Mouse (Mus musculus) intestine, embryonic 16.5 days (tissue): ENCODE measurements around the gene Hnrnpk. TPM values are rescaled to one million over a fixed set of nuclear protein-coding genes. Genes with fewer than 3 reads are reported as not detected.
A peak's percentile ranks its signal among the peaks of the same experiment; 100 is the strongest.
"Not testable (repeated sequence)": the region's sequence is repeated elsewhere in the genome, so short reads cannot be mapped to it uniquely, and the experiment has no call there.

ENCODE experiments used
- ATAC-seq: fragments of 200-750 bp; cut with Nextera tagmentation; 2 replicates; pipeline ENCODE4 v1.8.0; 2017; ENCODE audit warnings: moderate TSS enrichment, moderate library complexity
- H3K27ac ChIP-seq: fragments of 300-500 bp; sonication (generic); 2 replicates; pipeline ENCODE4 v1.5.1; 2014; ENCODE audit warnings: mild to moderate bottlenecking, low read length
- H3K27me3 ChIP-seq: fragments of 300-500 bp; sonication (generic); replicated peaks from 2 replicates; pipeline ENCODE4 v1.6.1; 2014; ENCODE audit warnings: low read length, control low read depth, mixed read lengths; ENCODE audit not compliant: control insufficient read depth, insufficient read depth
- H3K36me3 ChIP-seq: fragments of 300-500 bp; sonication (generic); 2 replicates; pipeline ENCODE4 v1.6.1; 2014; ENCODE audit warnings: low read length, control low read depth; ENCODE audit not compliant: control insufficient read depth, insufficient read depth
- H3K4me1 ChIP-seq: fragments of 300-500 bp; sonication (generic); 2 replicates; pipeline ENCODE4 v1.6.1; 2014; ENCODE audit warnings: low read length, control low read depth, mixed read lengths; ENCODE audit not compliant: control insufficient read depth, insufficient read depth
- H3K4me2 ChIP-seq: fragments of 300-500 bp; sonication (generic); 2 replicates; pipeline ENCODE4 v1.6.1; 2014; ENCODE audit warnings: low read depth, low read length, control low read depth
- H3K4me3 ChIP-seq: fragments of 300-500 bp; sonication (generic); 2 replicates; pipeline ENCODE4 v1.5.1; 2014; ENCODE audit warnings: mild to moderate bottlenecking, low read length
- H3K9ac ChIP-seq: fragments of 300-500 bp; sonication (generic); 2 replicates; pipeline ENCODE4 v1.6.1; 2014; ENCODE audit warnings: low read depth, low read length
- H3K9me3 ChIP-seq: fragments of 300-500 bp; sonication (generic); 2 replicates; pipeline ENCODE4 v1.6.1; 2016; ENCODE audit warnings: low read length, control low read depth; ENCODE audit not compliant: control insufficient read depth
- WGBS: fragments of 180-500 bp; shearing (Covaris S2); extraction: QIAGEN DNeasy Blood & Tissue Kit; methylation state at CpG from one replicate; pipeline ENCODE4 v1.1.7; 2014; 5-methylcytosine and 5-hydroxymethylcytosine counted together
- polyA plus RNA-seq: library from polyadenylated mRNA; unstranded; fragments of >200 nt; fragmentation: Nextera tagmentation; extraction: Ambion mirVana; gene quantifications from 2 replicates; pipeline ENCODE4 v1.2.1, GENCODE M21; 2015

Hnrnpk gene
- polyA plus RNA-seq, 1 experiment from 2014 or later: 1,211 TPM

DNA sequence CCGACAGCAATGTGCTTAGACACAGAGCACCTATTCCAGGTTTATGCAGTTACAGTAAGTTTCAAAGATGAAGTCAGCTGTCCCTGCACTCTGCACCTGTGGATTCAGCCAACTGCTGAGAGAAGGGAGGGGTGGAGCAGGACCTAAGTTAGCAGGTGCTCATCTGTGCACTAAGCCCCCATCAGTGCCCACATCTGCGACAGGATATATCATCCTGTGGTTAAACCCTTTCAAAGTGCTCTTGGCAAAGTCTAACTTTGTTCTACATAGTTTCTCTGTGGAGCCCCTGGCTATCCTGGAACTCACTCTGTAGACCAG, 30.0 kb downstream of the Hnrnpk start:
- peak overlapping the region; percentile 70 for H3K27ac ChIP-seq
- peak; percentile 67 for ATAC-seq
- H3K27me3 ChIP-seq: no peaks in the 10 kb centered on the region

GRCm38 (mm10) chr13:58372278-58373152, 30.6 kb downstream of the Hnrnpk start:
- H3K27ac ChIP-seq: peak overlapping the region; percentile 70
- WGBS: 63% methylated on average over 5 of the region's 5 CpGs
- ATAC-seq: peak; percentile 97

More for the DNA sequence above, 30.0 kb downstream of the Hnrnpk start:
- WGBS: 86% methylated on average over 2 of the region's 2 CpGs
- Histone ChIP-seq H3K9ac (no peak overlapping the region), H3K36me3 (no peaks in the 10 kb centered on the region), H3K4me1 (0 out of 2 replicates have a peak, but pooled peaks cover 8% of the 10 kb centered on the region), H3K4me3 (no peak overlapping the region), H3K4me2 (peak overlapping the region; percentile 30; the same call in 1 of the 2 replicates), H3K9me3 (no peaks in the 10 kb centered on the region)

GRCm38 (mm10) chr13:58368835-58369234, 34.3 kb downstream of the Hnrnpk start:
- WGBS: 64% methylated on average over 4 of the region's 4 CpGs
- Histone ChIP-seq H3K9me3 (no peaks in the 10 kb centered on the region), H3K4me1 (0 out of 2 replicates have a peak, but pooled peaks cover 8% of the 10 kb centered on the region), H3K27ac (no peak overlapping the region), H3K4me2 (no peak overlapping the region), H3K36me3 (no peaks in the 10 kb centered on the region), H3K4me3 (no peak overlapping the region), H3K27me3 (no peaks in the 10 kb centered on the region), H3K9ac (no peak overlapping the region)
- no peak for ATAC-seq

More at GRCm38 (mm10) chr13:58372278-58373152, 30.6 kb downstream of the Hnrnpk start:
- Histone ChIP-seq H3K9me3 (no peaks in the 10 kb centered on the region), H3K4me3 (no peak overlapping the region), H3K9ac (no peak overlapping the region), H3K4me2 (peak overlapping the region; percentile 30; the same call in 1 of the 2 replicates), H3K36me3 (no peaks in the 10 kb centered on the region), H3K27me3 (no peaks in the 10 kb centered on the region), H3K4me1 (0 out of 2 replicates have a peak, but pooled peaks cover 8% of the 10 kb centered on the region)

- no peak overlapping the region for H3K4me3 ChIP-seq
- no peak overlapping the region for H3K4me2 ChIP-seq
- 82% methylated on average over 1 of the region's 1 CpGs for WGBS
- H3K36me3 ChIP-seq: no peaks in the 10 kb centered on the region
- H3K27ac ChIP-seq: no peak overlapping the region
- no peak overlapping the region for H3K9ac ChIP-seq
- H3K9me3 ChIP-seq: no peaks in the 10 kb centered on the region
- no peaks in the 10 kb centered on the region for H3K27me3 ChIP-seq
- H3K4me1 ChIP-seq: 0 out of 2 replicates have a peak, but pooled peaks cover 4% of the 10 kb centered on the region
- ATAC-seq: no peak
Observed at GRCm38 (mm10) chr13:58367641-58368040, 35.5 kb downstream of the Hnrnpk start.

GRCm38 (mm10) chr13:58366373-58366772, 36.8 kb downstream of the Hnrnpk start:
- Histone ChIP-seq H3K4me2 (no peak overlapping the region), H3K9me3 (no peaks in the 10 kb centered on the region), H3K9ac (no peak overlapping the region), H3K4me1 (no peaks in the 10 kb centered on the region), H3K27me3 (no peaks in the 10 kb centered on the region), H3K27ac (no peak overlapping the region), H3K36me3 (no peaks in the 10 kb centered on the region), H3K4me3 (no peak overlapping the region)
- no peak for ATAC-seq
- WGBS: 74% methylated on average over 3 of the region's 3 CpGs

DNA sequence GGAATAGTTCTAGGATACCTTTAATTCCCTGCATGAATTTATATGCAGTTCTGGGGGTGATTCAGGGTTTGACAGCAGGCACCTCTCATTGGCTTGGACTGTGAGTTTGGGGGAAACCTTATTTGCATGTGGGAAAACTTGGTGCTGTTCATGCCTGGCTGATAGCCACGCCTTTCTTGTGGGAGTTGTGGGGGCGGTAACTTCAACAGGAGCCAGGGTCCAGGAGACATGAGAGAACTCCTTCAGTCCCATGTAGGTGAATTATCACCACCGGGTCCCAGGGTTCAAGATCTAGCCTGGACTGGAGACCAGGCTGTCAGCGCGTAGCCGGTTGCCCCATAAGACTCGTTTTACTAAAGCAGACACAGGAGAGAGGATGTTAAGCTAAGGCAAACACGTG, 38.0 kb downstream of the Hnrnpk start:
- ATAC-seq, H3K4me2 ChIP-seq, H3K9me3 ChIP-seq, H3K9ac ChIP-seq, H3K4me3 ChIP-seq, H3K4me1 ChIP-seq, H3K27me3 ChIP-seq, H3K36me3 ChIP-seq: not testable (repeated sequence)
- H3K27ac ChIP-seq: peak overlapping the region; percentile 62
- 79% methylated on average over 8 of the region's 8 CpGs for WGBS

- peak overlapping the region; percentile 62 for H3K27ac ChIP-seq
- peak; percentile 85 for ATAC-seq
- WGBS: 52% methylated on average over 8 of the region's 8 CpGs
Observed at GRCm38 (mm10) chr13:58364353-58365175, 38.6 kb downstream of the Hnrnpk start.

DNA sequence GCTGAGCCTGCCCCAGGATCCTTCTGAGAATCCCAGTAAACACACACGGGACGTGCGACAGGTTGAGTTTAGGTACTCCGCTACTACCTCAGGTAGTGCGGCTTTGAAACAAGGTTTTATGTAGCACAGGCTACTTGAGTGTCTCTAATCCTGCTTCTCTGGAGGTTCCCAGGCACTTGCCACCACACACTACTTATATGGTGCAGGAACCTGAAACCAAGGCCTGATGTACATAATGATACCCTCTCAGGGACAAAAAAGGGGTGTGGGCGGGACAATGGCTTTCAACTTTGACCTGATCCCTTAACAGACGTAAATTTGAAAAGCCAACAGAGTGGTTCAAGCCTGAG, 43.9 kb downstream of the Hnrnpk start:
- peak overlapping the region; percentile 95 for H3K4me2 ChIP-seq
- peak overlapping the region; percentile 67 for H3K4me3 ChIP-seq
- WGBS: 5% methylated on average over 7 of the region's 7 CpGs
- peak overlapping the region; percentile 77 for H3K27ac ChIP-seq
- ATAC-seq: peak; percentile 81
- no peaks in the 10 kb centered on the region for H3K36me3 ChIP-seq
- H3K9ac ChIP-seq: peak overlapping the region; percentile 67
- H3K27me3 ChIP-seq: no peaks in the 10 kb centered on the region
- H3K9me3 ChIP-seq: no peaks in the 10 kb centered on the region
- H3K4me1 ChIP-seq: peaks cover 3% of the 10 kb centered on the region

More at GRCm38 (mm10) chr13:58364353-58365175, 38.6 kb downstream of the Hnrnpk start:
- H3K9ac ChIP-seq: no peak overlapping the region
- no peaks in the 10 kb centered on the region for H3K4me1 ChIP-seq
- no peak overlapping the region for H3K4me3 ChIP-seq
- H3K4me2 ChIP-seq: no peak overlapping the region
- H3K27me3 ChIP-seq: no peaks in the 10 kb centered on the region
- no peaks in the 10 kb centered on the region for H3K9me3 ChIP-seq
- no peaks in the 10 kb centered on the region for H3K36me3 ChIP-seq

DNA sequence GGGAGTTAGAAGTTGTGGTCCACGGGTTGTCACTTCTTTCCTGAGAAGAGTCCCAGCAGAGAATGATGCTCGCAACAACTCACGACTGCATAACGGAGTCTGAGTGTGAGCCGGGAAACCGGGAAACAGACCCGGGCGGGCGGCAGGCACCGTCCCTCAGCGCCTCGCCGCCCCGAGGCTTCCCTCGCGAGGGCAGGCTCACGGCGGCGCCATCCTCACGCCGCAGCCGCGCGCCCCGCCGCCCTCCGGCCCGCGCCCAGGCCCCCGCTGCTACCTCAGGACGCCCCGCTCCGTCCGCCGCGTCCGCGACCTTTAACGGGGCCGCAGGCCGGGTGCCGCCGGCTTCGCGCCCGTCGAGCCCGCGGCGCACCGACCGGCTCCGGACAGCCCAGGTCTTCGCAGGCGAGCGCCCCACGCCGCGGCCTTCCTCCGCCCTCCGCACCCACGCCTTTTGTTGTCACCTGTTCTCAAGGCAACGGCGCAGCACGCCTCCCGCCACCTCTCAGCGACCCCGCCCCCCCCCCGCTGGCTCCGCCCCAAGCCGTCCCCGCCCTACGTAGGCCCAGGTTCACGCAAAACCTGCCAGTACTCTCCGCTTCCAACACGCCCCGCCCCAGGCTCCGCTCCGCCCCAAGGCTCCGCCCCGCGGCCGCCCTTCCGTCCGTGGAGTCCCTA, 44.4 kb downstream of the Hnrnpk start, which contains the start of gene Kif27:
Gene Kif27, minus strand, starts transcription at position 494 of the 675 bp plus-strand sequence.
- WGBS: under 1% methylated on average over 79 of the region's 85 CpGs
- peak within 1 kb of the TSS; percentile 67 for H3K4me3 ChIP-seq
- H3K9me3 ChIP-seq: no peaks in the 10 kb centered on the region
- H3K27ac ChIP-seq: peak within 1 kb of the TSS; percentile 77
- H3K27me3 ChIP-seq: no peaks in the 10 kb centered on the region
- no peaks in the 10 kb centered on the region for H3K36me3 ChIP-seq
- H3K4me2 ChIP-seq: peak within 1 kb of the TSS; percentile 95
- H3K4me1 ChIP-seq: peaks cover 3% of the 10 kb centered on the region
- peak within 1 kb of the TSS; percentile 67 for H3K9ac ChIP-seq
- ATAC-seq: peak; percentile 99
